Mouse (Mus musculus) hematopoietic stem cell, adult 5-6 weeks (primary cell): ENCODE results near the gene U2af1l4. TPM values are rescaled to one million over a fixed set of nuclear protein-coding genes. Genes with fewer than 3 reads are reported as not detected.

Experiments
- ATAC-seq, 2 experiments: fragments of 125-278 bp in 1 of 2; replicated peaks in 1 of 2; 2 replicates each; pipeline ENCODE4 v1.8.0; 2016 to 2017; ENCODE audit warnings: inconsistent platforms in 2 of 2, mild to moderate bottlenecking in 2 of 2, moderate number of reproducible peaks in 2 of 2, low read depth in 1 of 2, moderate TSS enrichment in 1 of 2; ENCODE audit not compliant: low FRiP score in 2 of 2, poor library complexity in 2 of 2, severe bottlenecking in 2 of 2, insufficient read depth in 1 of 2, low TSS enrichment in 1 of 2
- total RNA-seq: library from RNA; stranded (forward); fragments of 172-1452, 232-1000 nt; gene quantifications from 2 replicates; pipeline ENCODE4 v1.2.3, GENCODE M21; 2017

The U2af1l4 gene
- total RNA-seq, 1 experiment from 2014 or later = 148 TPM

DNA sequence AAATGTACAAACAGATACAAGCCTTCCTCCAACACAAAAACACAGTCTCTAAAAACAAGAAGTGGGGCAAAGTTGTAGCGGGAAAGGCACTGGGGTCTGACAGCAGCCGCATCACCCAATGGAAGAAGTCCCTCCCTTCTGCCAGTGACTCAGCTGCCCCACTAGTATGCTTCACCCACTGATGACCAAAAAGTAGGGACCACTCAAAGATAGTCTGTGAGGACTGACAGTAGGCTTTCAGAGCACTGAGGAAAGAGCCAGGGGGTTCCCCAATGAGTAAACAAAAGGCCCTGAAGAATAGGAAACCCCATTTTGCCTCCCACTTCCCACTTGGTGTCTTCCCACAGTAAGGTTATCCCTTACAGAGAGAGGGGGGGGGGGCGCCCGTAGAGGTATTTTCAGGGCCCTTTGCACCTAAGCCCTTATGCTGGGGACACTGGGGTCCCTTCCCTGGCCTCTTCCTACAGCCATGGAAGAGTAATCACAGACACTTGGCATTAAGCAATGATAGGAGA is 31.5 kb downstream of the U2af1l4 start:
- no peak for ATAC-seq

DNA sequence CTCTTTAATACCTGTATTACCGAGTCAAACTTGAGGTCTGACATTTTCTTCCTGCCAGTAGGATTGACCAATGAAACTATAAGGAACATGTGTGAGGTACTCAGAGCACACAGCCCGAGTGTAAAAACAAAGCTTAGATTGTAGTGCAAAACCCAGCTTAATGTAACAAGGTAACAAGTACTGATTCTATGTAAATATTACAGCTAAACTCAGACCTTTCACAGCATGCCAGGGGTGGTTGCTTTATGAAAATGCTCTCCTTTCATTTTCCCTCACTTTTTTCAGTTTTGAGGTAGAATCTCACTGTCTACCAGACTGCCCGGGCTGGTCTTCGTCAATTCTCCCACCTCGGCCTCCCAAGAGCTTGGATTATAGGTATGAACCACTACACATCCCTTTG is 33.0 kb downstream of the U2af1l4 start:
- ATAC-seq = no peak

DNA sequence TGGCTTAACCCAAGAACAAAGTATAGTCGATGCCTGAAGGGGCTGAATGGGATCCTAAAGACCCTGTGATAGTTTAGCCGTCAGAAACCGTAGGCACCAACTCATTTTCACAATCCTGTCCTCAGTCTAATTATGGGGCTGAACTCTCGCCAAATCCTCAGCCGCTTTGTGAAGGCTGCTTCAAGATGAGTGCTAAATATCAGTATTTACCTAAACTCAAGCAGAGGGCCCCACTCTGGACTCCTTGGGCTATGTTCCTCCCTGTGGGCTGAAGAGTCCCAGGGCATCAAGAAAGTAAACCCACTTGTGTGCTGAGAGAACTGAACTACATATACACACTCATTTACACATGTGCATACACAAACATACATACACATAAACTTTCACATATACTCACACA is 33.7 kb downstream of the U2af1l4 start:
- no peak for ATAC-seq

DNA sequence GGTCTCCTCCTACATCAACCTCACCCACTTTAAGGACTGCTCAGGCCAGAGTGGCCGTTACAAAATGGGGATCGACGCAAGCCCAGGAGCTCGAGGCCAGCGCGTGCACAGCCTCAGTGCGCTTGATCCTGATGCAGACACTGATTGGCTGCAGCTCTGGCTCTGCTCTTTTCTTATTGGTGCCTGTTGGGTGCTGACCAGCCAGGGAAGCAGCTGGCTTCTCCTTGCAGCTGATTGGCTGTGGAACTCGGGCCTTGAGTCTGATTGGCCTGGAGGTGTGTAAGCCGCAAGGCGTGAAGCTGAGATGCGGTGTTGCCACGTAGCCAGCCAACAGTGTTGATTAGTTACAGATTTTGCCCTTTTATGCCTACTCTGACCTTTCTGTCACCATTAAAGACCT is 35.7 kb downstream of the U2af1l4 start, which contains the start of gene Zbtb32:
Gene Zbtb32 (minus strand): TSS at position 124 of the 400 bp plus-strand sequence.
- no peak for ATAC-seq

DNA sequence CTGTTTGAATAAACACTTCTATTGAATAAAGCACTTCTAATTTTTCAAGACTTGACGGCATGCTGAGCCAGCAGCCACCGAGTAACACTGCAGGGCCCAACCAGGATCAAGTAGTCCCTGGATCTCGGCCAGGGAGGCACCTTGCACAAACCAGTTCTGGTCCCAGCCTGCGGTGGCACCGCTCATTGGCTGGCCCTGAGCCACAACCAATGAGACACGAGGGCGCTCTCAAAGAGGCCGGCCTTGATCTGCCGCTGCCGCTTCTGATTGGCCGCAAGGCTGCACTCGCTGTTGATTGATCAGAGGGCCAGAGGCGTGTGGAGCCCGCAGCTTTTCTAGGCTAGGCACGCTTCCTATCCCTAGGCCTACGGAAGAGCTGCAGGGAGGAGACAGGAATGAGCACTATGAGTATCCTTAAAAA is 36.8 kb downstream of the U2af1l4 start:
- peak; percentile 99 for ATAC-seq

DNA sequence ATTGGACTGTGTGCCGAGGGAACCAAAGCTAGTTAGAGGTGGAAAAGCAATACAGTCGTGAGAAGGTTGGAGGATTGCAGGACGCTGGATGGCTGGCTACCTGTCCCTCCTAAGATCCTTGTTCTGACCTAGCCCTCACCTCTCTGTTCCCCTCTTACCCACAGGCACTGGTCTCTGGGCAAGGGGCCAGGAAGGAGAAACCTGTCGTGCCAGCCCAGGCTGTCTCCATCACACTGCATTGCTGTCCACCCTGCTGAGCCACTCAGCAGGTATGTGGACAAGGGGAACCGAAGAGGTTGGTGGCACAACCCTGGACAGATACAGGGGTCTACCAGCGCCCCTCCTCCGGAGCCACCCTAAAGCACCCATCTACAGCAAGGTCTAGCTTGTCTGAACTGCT is 37.5 kb downstream of the U2af1l4 start:
- ATAC-seq = no peak

DNA sequence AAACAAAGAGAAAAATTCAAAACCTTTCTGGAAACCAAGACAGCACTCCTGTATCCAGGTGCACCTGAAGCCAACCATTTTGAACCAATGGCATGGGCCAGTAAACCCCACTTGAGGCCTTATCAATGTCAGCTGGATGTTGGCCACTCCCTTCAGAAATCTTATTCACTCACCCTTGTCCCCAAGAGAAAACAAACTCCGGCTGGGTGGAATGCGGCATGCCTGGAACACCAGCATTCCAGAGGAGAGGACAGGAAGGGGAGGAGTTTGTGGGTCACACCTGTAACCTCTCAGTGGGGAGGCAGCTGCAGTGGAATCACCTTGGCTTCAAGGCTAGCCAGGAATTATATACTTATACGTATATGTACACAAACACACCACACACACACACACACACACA is 39.5 kb downstream of the U2af1l4 start:
- ATAC-seq = no peak

DNA sequence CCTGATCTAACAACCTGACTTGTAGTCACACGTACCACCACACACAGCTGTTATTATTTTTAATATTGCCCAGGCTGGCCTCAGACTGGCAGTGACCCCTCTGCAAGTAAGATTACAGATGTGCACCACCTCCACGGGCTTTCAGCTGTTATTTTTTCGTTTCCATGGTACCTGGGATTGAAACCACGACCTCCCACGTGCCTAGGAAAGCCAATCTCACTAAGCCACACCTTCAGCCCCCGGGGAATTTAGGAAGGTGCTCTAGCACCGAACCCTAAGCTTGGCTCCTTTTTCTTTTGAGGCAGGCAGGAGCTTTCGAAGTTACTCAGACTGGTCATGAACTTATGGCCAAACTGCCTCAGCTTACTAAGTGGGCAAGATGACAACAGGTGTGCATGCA is 41.3 kb downstream of the U2af1l4 start:
- no peak for ATAC-seq

DNA sequence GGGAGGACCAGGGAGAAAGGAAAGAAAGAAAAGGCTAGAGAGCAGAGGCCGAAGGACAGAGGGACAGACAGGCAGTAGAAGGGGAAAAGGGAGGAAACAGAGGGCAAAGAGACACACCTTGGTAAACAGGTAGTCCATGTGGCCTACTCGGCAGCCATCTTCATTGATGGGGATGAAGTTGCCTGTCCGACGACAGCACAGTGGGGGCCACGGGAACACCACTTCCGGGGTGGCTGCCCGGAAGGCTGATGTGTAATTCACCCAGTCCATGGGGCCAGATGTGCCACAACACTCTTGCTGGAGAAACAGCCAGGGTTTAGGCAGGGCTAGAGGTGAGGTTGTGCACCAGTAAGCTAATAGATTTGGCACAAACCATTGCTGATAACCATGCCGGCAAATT is 41.8 kb downstream of the U2af1l4 start:
- no peak for ATAC-seq

DNA sequence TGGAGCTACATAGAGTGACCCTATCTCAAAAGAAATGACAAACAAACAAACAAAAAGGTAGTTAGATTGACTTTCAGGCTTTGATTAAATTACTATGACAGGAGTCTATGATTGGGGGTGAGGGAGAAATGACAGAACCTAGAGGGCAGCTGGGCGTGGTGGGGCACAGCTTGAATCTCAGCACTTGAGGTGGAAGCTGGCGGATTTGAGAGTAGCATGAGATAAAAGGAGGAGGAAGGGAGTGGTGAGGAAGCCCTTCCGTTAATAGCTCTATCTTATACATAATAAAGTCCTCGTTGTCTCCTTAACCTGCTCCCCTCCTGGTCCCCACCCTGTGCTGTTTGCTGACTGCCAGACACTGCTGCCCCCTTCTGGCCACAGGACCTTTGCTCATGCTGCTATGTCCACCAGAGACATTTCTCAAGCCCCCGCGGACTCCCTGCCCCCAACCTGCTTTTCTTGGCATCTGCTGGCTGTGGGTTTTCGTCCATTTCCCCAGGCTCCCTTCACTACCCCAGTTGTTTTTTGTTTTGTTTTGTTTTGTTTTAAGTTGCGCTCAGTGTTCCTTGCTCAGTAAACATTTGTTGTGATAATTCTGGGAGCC is 44.7 kb downstream of the U2af1l4 start:
- ATAC-seq = peak; percentile 56 to 84; a peak in 3 of 4 replicates

DNA sequence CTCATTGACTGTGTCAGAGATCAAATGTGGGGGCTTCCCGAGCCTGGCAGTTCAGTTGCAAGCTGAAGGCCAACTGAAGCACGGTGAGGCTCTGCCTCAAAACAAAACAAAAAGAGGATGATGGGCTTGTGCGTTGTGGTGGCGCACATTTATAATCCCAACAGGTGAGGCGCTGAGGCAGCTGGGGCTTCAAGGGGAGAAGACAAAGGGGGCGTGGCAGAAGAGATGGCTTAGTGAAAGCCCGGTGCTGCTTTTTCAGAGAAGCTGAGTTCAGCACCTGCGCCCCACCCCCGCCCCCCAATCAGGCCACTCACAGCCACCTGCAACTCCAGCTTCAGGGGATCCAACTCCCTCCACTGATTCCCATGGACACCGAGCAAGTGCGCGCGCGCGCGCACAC is 45.4 kb downstream of the U2af1l4 start:
- no peak for ATAC-seq

DNA sequence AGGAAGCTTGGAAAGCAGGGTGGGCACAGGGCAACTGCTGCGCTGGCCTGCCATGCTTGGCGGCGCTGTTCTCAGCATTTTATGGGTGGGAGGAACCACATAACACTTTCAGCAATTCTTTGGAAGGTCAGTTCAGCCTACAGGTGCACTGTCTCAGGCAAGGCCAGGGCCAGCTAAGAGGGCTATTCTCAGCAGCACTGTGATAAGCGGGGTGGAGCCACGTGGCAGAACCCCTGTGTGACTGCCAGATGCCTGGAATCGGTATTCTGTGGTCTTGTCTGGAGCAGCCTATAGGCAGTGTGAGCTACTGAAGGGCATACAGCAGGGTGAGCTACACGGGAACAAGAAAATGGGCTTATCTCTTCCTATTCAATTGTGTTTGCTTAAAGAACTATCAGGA is 46.9 kb downstream of the U2af1l4 start:
- no peak for ATAC-seq

DNA sequence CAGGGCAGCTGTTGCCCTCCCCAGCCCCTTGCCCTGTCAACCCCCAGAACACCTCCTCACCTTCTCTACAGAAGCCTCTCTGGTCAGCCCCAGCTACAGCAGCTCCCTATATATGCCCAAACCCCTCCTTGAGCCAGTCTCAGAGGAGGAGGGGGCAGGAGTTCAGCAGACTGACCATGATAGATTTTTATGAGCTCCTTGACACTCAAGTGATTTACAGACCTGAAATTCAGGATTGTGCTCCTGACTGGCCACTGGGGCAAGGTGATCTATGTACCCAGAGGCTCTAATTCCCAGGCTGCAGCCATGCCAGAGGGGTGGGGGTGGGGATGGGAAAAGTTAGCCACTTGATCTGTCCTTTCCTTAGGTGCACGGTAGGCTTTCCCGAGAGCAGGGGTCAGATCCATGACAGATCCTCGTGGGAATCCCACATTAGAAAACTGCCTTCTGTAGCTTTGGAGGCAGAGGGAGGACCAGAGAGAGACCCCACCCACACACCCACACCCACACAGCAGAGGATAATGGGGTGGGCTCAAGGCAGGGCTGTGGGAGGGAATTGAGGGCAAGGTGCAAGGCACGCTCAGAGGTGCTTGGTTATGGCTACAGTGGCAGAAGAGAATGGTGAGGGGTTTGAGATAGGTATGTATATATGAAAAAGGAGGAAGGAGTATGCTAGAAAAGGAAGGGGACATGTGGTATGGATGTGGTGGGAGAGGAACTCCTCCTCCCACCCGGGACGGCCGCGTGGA is 49.7 kb downstream of the U2af1l4 start, which contains the start of gene Upk1a:
Gene Upk1a (minus strand): TSS at position 194 of the 749 bp plus-strand sequence.
- no peak for ATAC-seq

DNA sequence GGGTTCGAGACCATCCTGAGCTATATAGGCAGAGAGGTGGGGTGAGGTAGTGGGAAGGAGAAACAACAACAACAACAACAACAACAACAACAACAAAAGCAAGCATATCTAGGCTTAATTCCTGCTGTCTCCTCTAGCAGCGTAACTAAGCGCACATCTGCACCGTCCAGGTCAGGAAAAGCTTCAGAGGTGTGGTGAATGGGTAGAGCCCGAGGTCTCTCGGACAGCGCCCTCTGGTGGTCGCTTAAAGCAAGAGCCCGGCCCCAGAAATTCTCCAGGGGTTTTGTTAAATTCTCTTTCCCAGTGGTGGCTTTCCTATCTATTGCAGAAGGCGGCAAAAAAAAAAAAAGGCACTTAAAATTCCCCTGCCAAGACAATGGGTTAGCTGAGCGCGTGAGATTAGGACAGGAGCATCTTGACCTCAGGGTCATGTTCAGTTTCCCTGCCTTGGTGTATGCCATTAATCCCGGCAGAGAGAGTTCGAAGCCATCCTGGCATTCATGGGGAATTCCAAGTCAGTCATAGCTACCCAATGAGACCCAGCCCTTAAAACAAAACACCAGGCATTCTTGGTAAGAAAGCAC is 50.5 kb downstream of the U2af1l4 start:
- peak; percentile 59 to 72; a peak in 2 of 4 replicates for ATAC-seq

DNA sequence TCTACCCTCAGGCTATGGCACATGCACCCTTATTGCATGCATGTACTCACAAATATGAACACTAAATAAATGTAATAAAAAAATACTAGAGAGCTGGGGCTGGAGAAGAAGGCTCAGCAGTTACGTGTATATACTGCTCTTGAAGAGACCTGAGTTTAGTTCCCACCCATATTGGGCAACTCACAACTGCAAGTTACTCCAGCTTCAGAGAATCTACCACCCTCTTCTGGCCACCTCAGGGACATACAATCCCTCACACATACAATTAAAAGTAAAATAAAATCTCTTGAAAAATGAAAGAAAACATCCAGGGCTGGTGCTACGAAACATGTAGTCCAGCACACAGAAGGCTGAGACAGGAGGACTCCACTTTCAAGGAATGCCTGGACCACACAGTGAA is 51.4 kb downstream of the U2af1l4 start:
- ATAC-seq = peak; percentile 59 to 61; a peak in 1 of 4 replicates
